Mouse (Mus musculus) forelimb bud, embryonic 11.5 days (tissue): ENCODE data around the gene Tardbp.

Source experiments
- DNase-seq: peaks from one replicate; pipeline ENCODE4 v3.0.0-alpha.2; 2012; ENCODE audit warnings: low read depth, low spot score

The Tardbp gene

DNA sequence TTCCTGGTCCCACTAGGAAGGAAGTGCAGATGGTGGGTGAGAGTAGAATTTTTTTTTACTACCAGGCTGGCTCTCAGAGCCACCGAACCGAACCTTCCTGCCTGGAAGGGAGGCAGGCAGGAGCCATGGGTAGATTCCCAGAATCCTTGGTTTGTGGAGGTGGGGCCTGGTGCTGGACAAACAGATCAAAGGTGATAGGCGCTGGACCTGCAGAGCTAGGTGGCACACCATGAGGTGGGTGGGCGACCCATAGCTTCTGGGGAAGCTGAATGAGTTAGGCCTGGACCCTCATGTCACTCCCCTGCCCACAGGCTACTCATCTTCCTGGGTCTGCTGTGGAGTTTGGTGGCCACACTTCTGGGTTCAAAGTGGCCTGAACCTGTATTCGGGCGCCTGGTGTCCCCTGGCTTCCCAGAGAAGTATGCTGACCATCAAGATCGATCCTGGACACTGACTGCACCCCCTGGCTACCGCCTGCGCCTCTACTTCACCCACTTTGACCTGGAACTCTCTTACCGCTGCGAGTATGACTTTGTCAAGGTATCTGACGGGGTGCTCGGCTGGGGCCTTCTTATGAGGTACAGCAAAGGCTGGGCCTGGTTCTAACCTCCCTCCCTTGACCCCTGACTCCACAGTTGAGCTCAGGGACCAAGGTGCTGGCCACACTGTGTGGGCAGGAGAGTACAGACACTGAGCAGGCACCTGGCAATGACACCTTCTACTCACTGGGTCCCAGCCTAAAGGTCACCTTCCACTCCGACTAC is 24.3 kb downstream of the Tardbp start, which contains the start of gene Masp2:
Masp2 (plus strand) TSS at position 198 of the 764 bp plus-strand sequence.
- DNase-seq = no peak

DNA sequence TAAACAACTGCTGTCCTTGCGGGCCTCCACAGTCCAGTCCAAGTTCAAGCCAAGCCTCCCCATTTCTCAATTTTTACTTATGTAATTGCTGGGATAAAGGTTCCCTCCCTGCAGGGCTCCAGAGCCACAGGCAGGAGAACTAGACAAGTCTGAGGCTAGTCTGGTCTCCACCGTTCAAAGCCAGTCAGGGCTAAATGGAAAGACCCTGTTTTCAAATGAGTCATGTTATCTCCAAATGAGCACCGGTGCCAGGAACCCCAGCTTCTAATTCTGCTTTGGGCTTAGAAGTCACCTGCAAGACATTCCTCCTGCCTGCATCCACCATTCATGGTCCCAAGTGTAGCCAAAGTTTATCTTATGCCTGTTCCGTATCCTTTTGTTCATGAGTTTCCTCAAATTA is 24.9 kb downstream of the Tardbp start:
- DNase-seq = no peak

- DNase-seq = no peak
Observed at GRCm38 (mm10) chr4:148600316-148600715, 26.5 kb downstream of the Tardbp start.

- DNase-seq = no peak
Observed at GRCm38 (mm10) chr4:148598826-148599225, 28.0 kb downstream of the Tardbp start.

GRCm38 (mm10) chr4:148596731-148597130 is 30.1 kb downstream of the Tardbp start:
- no peak for DNase-seq

DNA sequence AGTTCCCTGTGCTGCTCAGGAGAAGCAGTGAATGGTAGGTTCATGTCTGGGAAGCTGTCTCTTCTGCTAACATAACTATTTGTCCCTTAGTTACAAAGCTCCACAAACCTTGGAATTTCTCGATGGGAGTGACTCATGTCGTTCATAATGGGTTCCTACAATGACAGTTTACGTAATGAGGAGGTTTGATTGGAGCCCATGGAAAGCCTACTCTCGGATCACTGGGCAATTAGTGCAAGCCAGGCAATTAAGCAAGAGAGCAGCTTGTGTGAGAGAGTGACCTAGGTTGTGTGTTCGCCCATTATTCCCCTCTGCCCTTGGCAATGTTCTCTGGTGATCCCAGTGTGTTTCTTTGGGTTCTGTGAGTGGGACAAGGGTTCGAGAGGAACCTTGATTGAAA is 30.9 kb downstream of the Tardbp start:
- DNase-seq = no peak

GRCm38 (mm10) chr4:148593996-148594395 is 32.8 kb downstream of the Tardbp start:
- no peak for DNase-seq

DNA sequence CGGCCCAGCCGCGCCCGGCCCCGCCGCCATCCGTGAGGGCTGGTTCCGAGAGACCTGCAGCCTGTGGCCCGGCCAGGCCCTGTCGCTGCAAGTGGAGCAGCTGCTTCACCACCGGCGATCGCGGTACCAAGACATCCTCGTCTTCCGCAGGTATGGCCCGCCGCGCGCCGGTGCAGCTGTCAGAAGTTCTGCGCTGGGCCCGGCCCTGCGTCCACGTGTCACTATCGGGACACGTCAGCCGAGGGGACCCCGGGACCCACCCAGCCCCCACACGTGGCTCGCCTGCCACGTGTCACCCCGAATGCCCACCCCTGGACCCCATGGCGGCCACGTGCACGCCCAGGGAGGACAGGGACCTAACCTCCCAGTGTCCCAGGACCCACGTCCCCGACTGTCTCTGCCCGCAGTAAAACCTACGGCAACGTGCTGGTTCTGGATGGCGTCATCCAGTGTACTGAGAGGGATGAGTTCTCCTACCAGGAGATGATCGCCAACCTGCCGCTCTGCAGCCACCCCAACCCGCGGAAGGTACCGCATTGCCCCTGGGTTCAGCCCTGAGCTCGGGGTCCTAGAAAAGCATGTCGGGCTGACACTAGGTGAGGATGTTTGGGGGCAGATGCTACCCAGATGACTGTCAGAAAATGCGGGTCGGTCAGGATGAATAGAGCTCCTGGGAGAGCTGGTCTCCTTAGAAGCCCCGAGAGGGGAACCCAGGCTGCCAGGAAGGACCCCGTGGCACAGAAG is 35.0 kb downstream of the Tardbp start:
- DNase-seq = no peak

DNA sequence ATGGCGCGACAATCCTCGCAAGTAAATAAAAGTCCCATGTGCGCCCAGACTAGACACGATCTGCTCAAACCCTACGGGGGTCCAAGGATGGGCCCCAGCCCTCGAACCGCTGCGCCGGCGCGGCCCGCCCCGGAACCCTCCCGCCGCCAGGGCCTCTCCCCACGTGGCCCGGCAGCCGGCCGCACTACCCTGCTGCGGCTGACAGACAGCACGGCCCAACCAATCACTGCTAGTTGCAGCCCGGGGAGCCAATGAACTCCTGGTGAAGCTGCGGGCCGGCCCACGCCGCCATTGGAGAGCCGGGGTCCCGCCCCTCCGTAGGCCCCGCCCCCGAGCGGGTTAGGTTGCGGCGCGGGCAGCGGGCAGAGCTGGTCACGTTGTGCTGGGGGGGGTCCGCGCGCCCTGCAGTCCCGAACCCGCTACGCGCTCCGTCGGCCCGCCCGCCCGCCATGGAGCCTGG is 35.6 kb downstream of the Tardbp start, which contains the start of gene Srm:
Srm (plus strand) TSS at position 333 of the 460 bp plus-strand sequence.
- DNase-seq = peak; percentile 93

- DNase-seq = no peak
Observed at GRCm38 (mm10) chr4:148590421-148591170, 36.2 kb downstream of the Tardbp start.

- no peak for DNase-seq
Observed at GRCm38 (mm10) chr4:148589565-148589964, 37.3 kb downstream of the Tardbp start.

DNA sequence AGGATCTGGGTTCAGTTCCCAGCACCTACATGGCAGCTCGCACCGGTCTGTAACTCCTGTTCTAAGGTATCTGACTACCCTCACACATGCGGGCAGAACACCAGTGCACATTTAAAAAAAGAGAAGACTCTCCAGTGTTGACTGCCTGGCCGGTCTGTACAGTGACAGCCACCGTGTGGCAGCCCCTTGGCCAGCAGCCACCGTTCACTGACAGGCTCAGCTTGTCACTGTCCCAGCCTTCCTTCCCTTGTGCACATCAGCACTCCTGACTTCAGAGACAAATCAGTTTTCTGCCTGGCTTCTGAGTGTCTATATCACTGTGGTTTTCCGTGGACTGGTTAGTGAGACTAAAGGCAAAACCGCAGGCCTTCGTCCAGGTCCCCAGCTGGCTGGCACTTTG is 38.0 kb downstream of the Tardbp start:
- no peak for DNase-seq

GRCm38 (mm10) chr4:148586648-148587047 is 40.2 kb downstream of the Tardbp start:
- DNase-seq = no peak

GRCm38 (mm10) chr4:148583257-148583656 is 43.6 kb downstream of the Tardbp start:
- DNase-seq = no peak

- no peak for DNase-seq
Observed at GRCm38 (mm10) chr4:148581422-148581821, 45.4 kb downstream of the Tardbp start.

DNA sequence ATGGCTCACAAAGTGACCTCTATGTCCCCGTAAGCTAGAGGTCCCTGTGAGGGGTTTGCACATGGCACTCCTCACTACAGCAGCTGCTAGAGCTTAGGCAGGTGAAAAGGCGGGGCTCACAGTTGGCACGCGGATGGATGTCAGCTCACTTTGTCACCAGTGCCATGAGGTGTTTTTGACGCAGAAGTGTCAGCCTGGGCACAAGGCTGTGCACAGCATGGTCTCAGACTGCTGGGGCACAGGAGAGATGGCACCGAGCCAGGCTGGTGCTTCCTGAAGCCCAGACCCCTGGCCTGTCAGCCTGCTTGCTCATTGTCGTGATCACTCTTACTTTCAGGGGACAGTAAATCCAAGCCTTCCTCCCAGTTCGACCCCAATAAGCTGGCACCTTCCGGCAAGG is 46.1 kb downstream of the Tardbp start:
- no peak for DNase-seq

GRCm38 (mm10) chr4:148573222-148573621 is 53.6 kb downstream of the Tardbp start:
- no peak for DNase-seq

DNA sequence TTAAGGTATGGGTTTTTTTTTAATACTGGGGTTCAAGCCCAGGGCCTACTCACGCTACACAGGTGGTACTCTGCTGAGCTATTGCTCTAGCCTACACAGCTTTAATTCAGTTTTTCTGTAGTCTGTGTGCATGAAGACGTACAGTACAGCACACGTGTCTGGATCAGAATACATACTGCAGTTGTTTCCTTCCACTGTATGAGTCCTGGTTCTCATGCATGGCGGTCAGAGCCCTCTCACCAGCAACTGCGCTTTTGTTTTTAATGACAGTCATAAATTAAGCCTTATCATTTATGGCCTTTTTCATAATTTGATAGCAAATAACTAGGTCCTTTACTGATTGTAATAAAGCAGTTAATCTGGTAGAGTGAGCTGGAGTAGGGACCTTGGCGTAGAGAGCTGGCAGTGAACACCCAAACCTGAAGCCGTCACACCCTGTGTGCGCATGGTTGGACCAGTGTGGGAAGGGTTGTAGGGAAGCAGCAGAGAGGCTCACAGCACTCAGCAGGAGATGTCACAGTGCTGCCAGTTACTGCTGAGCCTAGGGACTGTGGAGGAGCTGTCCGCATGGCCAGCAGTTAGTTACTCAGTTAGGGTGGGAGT is 56.0 kb downstream of the Tardbp start:
- DNase-seq = no peak

GRCm38 (mm10) chr4:148570138-148570537 is 56.7 kb downstream of the Tardbp start:
- DNase-seq = no peak

GRCm38 (mm10) chr4:148563595-148563994 is 63.2 kb downstream of the Tardbp start:
- DNase-seq = no peak

- no peak for DNase-seq
Observed at GRCm38 (mm10) chr4:148562676-148563075, 64.1 kb downstream of the Tardbp start.
